Mouse (Mus musculus): ENCODE data around the gene Ripor2.

DNA sequence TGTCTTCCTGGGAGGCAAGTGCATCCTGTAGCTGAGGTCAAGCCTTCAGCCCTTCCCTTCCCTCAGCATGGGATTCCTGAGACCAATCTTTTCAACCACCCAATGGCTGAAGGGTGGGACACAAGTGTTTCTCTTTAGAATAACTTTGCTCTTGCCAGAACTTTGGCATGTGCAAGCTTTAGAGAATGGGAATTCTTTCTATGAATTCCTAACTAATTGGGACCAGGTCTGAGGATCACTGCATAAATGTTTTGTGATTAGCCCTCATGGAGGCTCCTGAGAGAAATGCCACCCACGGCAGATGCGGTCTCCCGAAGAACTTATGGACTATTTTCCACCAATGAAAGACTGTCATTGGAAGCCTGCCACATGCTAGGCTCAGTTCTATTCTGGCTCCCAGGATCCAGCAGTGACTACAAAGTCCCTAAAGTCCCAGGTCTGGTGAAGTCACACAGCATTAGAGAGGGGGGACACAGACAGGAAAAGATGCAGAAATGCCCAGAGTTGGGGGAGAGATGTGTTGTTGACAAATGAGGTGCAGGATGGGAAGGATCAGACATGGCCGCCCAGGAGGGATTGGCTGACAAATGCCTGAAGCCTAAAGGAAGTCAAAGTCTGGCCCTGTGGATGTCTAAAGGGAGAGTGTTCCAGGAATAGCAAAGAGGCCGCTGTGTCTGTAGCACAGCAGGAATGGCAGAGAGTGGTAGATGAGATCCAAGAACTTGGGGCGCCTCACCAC is 44.9 kb downstream of the Ripor2 start:
- TF ChIP-seq CTCF (IDR thresholded peaks at IDR 0.05; ENCODE audit: low read depth, low read length) (no peak), POLR2A (IDR thresholded peaks at IDR 0.05; ENCODE audit: insufficient read depth, low read length) (no peak)

Data from ES-Bruce4 (cell line).